Mouse (Mus musculus) retina, adult 2 months (tissue): ENCODE measurements around the gene Rac2.

Experiments used
- DNase-seq: peaks from one replicate; pipeline ENCODE4 v3.0.0-alpha.2; 2012; ENCODE audit warnings: low read depth, low spot score

The Rac2 gene

GRCm38 (mm10) chr15:78572658-78573397, at the start of gene Rac2:
Rac2 (minus strand) TSS chr15:78572783.
- no peak for DNase-seq

- no peak for DNase-seq
These were observed 44.4 kb upstream of the Rac2 start for GRCm38 (mm10) chr15:78616973-78617372.

DNA sequence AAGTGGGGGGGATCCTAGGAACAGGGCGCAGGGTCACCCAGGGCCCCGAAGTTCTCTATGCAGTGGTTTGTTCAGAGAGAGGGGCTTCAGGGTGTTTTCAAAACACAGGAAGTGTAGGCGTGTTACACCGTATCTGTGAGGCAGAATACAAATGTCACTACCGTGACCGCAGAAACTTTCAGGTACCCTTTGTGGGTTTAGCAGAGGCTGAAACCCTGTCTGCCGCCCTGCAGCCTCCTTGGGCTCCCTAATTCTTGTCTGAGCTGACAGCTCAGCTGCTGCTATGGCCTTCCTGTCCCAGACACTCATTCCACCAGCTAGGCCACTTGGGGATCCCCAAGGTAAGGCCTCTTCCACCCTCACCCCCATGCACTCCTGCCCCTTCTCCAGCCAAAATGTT, 42.0 kb upstream of the Rac2 start:
- DNase-seq = no peak

- DNase-seq = no peak
These were observed 38.3 kb upstream of the Rac2 start for GRCm38 (mm10) chr15:78610705-78611462.

- DNase-seq = no peak
These were observed 34.9 kb upstream of the Rac2 start for GRCm38 (mm10) chr15:78607463-78607862.

DNA sequence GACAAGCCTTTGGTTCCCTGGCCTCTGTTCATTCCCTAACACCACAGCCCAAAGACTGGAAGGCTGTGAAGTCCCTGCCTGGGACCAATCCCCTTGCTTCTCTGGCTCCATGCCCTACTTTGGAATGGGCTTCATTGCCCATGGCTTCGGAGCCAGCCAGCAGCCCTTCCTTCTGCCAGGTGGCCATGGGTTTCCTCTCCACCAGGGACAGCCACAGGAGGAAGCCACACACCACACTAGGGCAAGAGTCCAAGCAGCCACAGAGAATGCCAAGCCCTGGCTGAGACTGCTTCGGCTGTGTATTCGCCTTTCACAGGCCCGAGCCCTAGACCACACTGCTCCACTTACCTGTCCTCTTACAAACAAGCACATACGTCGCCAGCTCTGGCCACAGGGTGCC, 33.5 kb upstream of the Rac2 start:
- no peak for DNase-seq

DNA sequence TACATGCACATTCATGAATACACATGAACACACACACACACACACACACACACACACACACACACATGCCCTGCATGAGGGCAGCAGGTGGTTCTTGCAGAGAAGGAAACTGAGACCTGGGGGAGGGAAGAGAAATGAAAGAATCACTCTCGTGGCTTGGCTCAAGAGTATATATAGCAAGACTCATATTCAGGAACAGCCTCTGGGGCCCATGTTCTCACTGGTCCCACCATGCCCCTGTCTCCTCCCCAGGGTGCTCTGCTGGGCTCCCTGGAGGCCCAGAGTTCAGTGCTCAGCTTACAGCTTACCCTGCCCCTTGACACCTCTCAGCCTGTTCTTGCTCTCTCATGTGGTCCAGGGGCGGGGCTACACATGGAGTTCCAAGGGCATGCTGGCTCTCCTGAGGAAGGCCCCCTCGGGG, 32.8 kb upstream of the Rac2 start:
- DNase-seq = no peak

GRCm38 (mm10) chr15:78604255-78604654, 31.7 kb upstream of the Rac2 start:
- no peak for DNase-seq

GRCm38 (mm10) chr15:78601180-78601579, 28.6 kb upstream of the Rac2 start:
- DNase-seq = no peak

DNA sequence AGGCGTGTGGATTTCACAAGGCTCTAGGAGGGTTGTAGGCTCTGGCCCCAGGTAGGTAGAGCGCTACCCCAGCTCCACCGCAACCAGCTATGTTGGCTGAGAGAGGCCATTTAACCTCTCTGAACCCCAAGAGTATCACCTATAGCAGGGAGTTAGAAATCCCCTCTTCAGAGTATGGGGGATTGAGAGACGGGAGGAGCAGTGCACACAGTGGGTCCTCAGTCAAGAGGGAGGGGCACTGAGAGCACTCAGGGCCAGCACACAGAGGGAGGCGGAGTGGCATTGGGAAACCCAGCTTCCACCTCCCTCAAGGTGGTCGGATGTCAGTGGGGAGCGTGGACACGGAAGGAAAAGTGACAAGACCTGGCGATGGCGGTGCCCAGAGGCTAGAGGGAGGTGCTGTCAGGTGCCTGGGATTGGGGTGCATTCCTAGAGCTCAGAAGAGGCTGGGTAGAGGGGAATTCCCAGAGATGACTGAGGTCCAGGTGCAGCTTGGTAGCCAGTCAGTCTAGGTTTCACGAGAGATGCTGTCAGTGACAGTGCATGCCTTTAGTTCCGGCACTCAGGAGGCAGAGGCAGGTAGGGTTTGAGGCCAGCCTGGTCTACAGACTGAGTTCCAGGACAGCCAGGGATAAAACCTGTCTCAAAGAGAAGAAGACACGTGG, 27.1 kb upstream of the Rac2 start:
- no peak for DNase-seq

GRCm38 (mm10) chr15:78599124-78599523, 26.5 kb upstream of the Rac2 start:
- no peak for DNase-seq

GRCm38 (mm10) chr15:78597729-78598128, 25.1 kb upstream of the Rac2 start:
- no peak for DNase-seq

DNA sequence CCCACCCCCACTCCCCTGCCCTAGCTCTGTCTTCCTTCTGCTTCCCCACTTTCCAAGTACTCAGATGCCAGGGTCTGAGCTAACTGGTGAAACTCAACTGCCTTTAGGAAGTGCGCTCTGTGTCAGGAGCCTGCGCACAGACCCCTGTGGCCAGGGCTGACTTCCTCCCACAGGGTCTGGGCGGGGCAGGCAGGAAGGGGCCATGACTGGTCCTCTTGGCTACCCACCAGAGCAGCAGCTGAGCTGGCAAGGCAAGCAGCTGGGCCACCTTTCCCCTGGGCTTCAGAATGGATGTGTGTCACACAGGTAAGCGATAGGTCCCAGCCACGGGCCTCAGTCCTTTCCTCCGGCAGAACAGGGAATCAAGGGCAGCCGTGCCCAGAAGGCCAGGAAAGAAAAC, 24.3 kb upstream of the Rac2 start, which contains the start of gene Cyth4:
TSS of gene Cyth4 (plus strand) at position 134 of the 400 bp plus-strand sequence.
- no peak for DNase-seq

- no peak for DNase-seq
These were observed 23.9 kb upstream of the Rac2 start for GRCm38 (mm10) chr15:78596504-78596903.

- no peak for DNase-seq
These were observed 22.9 kb upstream of the Rac2 start for GRCm38 (mm10) chr15:78595468-78595867.

GRCm38 (mm10) chr15:78594831-78595230, 22.2 kb upstream of the Rac2 start:
- no peak for DNase-seq

DNA sequence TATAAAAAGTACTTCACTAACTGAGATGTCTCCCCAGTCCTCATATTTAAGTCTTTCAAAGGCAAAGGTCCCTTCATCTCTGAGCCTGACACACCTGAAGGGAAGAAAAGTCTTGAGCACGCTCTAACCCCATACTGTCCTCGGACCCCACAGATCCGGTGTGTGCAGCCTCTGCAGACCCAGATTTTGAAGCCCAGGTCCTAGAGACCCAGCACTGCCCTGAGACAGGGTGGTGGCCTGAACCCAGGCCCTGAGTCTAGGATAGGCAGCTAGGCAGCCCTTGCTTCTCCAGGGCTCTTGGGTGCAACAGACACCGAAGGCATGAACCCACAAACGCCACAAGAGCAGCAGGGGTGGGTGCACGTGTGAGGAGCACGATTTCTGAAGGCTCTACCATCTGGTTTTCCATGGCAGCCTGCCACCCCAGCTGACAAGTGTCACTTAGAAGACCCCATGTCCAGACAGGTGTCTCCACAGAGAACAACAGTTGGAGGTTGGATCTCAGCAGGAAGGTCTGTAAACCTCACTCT, 21.4 kb upstream of the Rac2 start:
- DNase-seq = no peak

- no peak for DNase-seq
These were observed 19.9 kb upstream of the Rac2 start for GRCm38 (mm10) chr15:78592452-78592968.

DNA sequence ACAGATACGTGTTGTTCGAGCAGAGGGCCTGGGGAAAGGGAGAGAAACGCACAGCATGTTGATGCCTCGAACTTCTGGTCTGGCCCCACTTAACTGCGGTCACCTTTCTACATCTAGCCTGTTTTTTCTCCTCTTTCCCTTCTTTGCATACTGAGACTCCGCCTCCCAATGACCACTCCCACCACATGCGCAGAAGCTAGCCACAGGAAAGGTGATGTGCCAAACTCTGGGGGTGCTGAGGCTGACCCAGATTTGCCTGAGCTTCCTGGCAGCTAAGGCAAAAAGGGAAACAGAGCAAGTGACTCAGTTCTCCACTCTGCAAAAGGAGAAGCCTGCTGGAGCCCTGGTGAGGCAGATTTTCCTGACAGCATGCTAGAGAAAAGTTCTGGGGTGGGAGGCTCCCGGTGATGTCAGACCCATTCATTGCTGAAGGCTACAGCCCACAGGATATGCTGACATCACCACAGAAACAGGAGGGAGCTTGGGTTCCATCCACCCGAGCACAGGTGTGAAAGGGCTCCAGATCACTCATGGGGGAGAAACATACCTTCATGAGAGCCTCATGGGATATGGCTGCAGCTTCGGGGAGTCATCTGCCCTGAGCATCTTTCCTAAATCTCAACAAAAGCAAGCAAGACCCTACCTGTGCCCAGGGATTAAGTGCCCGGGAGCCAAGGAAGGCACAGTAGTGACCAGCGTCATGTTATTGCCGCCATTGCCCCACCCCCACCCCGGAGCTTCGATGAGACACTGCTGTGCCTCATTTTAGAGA, 19.3 kb upstream of the Rac2 start:
- no peak for DNase-seq

DNA sequence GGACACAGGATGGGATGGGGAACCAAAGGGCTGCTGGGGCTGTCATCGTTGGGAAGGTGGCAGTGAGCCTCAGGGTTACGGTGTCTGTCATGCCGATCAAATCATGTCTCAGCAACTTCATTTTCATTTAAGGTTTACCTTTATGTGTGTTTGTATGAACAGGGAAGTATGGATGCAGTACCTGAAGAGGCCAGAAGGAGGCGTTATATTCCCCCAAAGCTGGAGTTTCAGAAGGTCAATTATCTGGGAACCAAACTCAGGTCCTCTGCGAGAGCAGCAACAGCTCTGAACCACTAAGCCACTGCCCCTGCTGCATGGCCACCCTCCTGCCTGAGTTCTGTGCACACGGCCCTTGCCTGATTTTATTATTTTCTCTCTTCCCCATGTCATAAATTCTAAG, 18.2 kb upstream of the Rac2 start:
- no peak for DNase-seq

GRCm38 (mm10) chr15:78589936-78590335, 17.4 kb upstream of the Rac2 start:
- no peak for DNase-seq
